Mouse (Mus musculus): ENCODE measurements around the gene Tenm3.
A peak's percentile ranks its signal among the peaks of the same experiment; 100 is the strongest.

Tenm3 gene

GRCm38 (mm10) chr8:48670387-48670786, 173.4 kb downstream of the Tenm3 start:
- no peak for DNase-seq (ENCODE audit: low spot score in 2 of 2)

- no peak for DNase-seq (ENCODE audit: low spot score in 2 of 2)
Measured at GRCm38 (mm10) chr8:48665193-48665592, 178.6 kb downstream of the Tenm3 start.

GRCm38 (mm10) chr8:48659226-48659625, 184.5 kb downstream of the Tenm3 start:
- DNase-seq (ENCODE audit: low spot score in 2 of 2) = no peak

GRCm38 (mm10) chr8:48655381-48656043, 188.2 kb downstream of the Tenm3 start:
- no peak for DNase-seq (ENCODE audit: low spot score in 2 of 2)

GRCm38 (mm10) chr8:48649845-48650244, 193.9 kb downstream of the Tenm3 start:
- DNase-seq (ENCODE audit: low spot score in 2 of 2) = no peak

- no peak for DNase-seq (ENCODE audit: low spot score in 2 of 2)
Measured at GRCm38 (mm10) chr8:48649415-48649814, 194.3 kb downstream of the Tenm3 start.

- DNase-seq (ENCODE audit: low spot score in 2 of 2) = no peak
Measured at GRCm38 (mm10) chr8:48646110-48646509, 197.6 kb downstream of the Tenm3 start.

GRCm38 (mm10) chr8:48638129-48638528, 205.6 kb downstream of the Tenm3 start:
- DNase-seq (ENCODE audit: low spot score in 2 of 2) = no peak

- DNase-seq (ENCODE audit: low spot score in 2 of 2) = no peak
Measured at GRCm38 (mm10) chr8:48636979-48637378, 206.8 kb downstream of the Tenm3 start.

GRCm38 (mm10) chr8:48635815-48636214, 207.9 kb downstream of the Tenm3 start:
- DNase-seq (ENCODE audit: low spot score in 2 of 2) = no peak

- no peak for DNase-seq (ENCODE audit: low spot score in 2 of 2)
Measured at GRCm38 (mm10) chr8:48633426-48633825, 210.3 kb downstream of the Tenm3 start.

GRCm38 (mm10) chr8:48622517-48623153, 221.1 kb downstream of the Tenm3 start:
- DNase-seq (ENCODE audit: low spot score in 2 of 2) = no peak

GRCm38 (mm10) chr8:48615088-48615487, 228.7 kb downstream of the Tenm3 start:
- peak in 1 of 2 experiments; percentile 2 for DNase-seq (ENCODE audit: low spot score in 2 of 2)

GRCm38 (mm10) chr8:48611934-48612512, 231.7 kb downstream of the Tenm3 start:
- DNase-seq (ENCODE audit: low spot score in 2 of 2) = no peak

GRCm38 (mm10) chr8:48611126-48611525, 232.6 kb downstream of the Tenm3 start:
- DNase-seq (ENCODE audit: low spot score in 2 of 2) = no peak

- no peak for DNase-seq (ENCODE audit: low spot score in 2 of 2)
Measured at GRCm38 (mm10) chr8:48610316-48610715, 233.4 kb downstream of the Tenm3 start.

- DNase-seq (ENCODE audit: low spot score in 2 of 2) = no peak
Measured at GRCm38 (mm10) chr8:48609684-48610083, 234.1 kb downstream of the Tenm3 start.

GRCm38 (mm10) chr8:48604190-48604897, 239.4 kb downstream of the Tenm3 start:
- DNase-seq (ENCODE audit: low spot score in 2 of 2) = no peak

GRCm38 (mm10) chr8:48603165-48603840, 240.4 kb downstream of the Tenm3 start:
- no peak for DNase-seq (ENCODE audit: low spot score in 2 of 2)

- DNase-seq (ENCODE audit: low spot score in 2 of 2) = no peak
Measured at GRCm38 (mm10) chr8:48601621-48602020, 242.1 kb downstream of the Tenm3 start.

GRCm38 (mm10) chr8:48599028-48599427, 244.7 kb downstream of the Tenm3 start:
- DNase-seq (ENCODE audit: low spot score in 2 of 2) = no peak

- DNase-seq (ENCODE audit: low spot score in 2 of 2) = no peak
Measured at GRCm38 (mm10) chr8:48596332-48596731, 247.4 kb downstream of the Tenm3 start.
